Mouse (Mus musculus) gastrocnemius, adult 2 months (tissue): ENCODE measurements around the gene Chil4. TPM values are rescaled to one million over a fixed set of nuclear protein-coding genes. Genes with fewer than 3 reads are reported as not detected.
"Not testable (repeated sequence)": the region's sequence is repeated elsewhere in the genome, so short reads cannot be mapped to it uniquely, and the experiment has no call there.

ENCODE experiments used
- DNase-seq: peaks from one replicate; pipeline ENCODE4 v3.0.0; 2022
- H3K27ac ChIP-seq: fragments of 200-600 bp; 2 replicates; pipeline ENCODE4 v1.8.1; 2022; ENCODE audit warnings: mild to moderate bottlenecking
- H3K4me3 ChIP-seq: fragments of 200-600 bp; 2 replicates; pipeline ENCODE4 v1.8.1; 2022; ENCODE audit warnings: mild to moderate bottlenecking, moderate library complexity
- CTCF ChIP-seq: fragments of 200-600 bp; IDR thresholded peaks from 2 replicates; pipeline ENCODE4 v1.8.1; 2022; ENCODE audit warnings: antibody characterized with exemption, mild to moderate bottlenecking, moderate library complexity
- intact Hi-C: fragments of 180-260 bp; cut with DNase I; formaldehyde crosslinking; loops from one replicate; pipeline ENCODE4 v1.15.1; 2025
- total RNA-seq, 2 experiments: library from RNA; stranded (reverse); gene quantifications; 2 replicates each; pipeline ENCODE4 v1.2.3; 2021

Chil4 gene
- total RNA-seq, 2 experiments from 2014 or later = not detected

DNA sequence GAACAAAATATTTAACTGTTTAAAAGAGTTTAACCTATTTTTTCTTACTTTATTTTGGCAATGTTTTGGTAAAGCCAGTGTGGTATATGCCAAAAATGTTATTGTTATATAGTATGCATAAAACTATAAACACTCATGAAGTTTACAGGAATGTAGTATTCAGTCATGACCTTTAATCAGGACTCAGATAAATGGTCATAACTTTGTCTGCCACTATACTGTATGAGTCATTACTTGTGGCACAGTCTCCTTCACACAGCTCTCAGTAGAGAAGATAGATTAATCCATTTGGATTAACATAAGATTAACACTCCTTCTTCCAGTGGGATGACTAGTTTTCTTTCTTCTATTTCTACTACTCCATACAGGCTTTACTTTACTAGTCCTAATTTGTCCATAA lies 23.0 kb downstream of the Chil4 start:
- no peak for TF ChIP-seq CTCF
- Histone ChIP-seq H3K27ac (no peak overlapping the region), H3K4me3 (no peak overlapping the region)
- intact Hi-C loops = no loop called here
- no peak for DNase-seq

DNA sequence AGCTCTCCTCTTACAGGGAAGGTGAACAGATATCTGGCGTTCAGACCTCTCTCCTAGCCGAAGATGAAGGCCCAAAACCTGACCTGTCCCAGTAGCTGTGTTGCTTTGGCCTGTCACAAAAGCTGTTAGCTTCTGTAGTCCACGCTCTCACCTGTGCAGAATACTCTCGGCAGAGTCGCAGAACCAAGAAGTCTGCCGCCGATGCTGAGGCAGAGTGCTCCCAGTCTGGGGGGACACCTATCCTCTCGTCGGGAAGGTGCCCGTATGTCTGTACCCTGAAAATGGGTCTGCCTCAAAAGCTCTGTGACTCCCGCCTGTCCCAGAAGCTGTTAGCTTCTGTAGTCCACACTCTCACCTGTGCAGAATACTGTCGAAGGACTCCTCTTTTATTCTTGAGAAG lies 23.8 kb downstream of the Chil4 start:
- no peak for DNase-seq
- intact Hi-C loops = no loop called here
- no peak overlapping the region for H3K4me3 ChIP-seq
- TF ChIP-seq CTCF = no peak
- no peak overlapping the region for H3K27ac ChIP-seq

DNA sequence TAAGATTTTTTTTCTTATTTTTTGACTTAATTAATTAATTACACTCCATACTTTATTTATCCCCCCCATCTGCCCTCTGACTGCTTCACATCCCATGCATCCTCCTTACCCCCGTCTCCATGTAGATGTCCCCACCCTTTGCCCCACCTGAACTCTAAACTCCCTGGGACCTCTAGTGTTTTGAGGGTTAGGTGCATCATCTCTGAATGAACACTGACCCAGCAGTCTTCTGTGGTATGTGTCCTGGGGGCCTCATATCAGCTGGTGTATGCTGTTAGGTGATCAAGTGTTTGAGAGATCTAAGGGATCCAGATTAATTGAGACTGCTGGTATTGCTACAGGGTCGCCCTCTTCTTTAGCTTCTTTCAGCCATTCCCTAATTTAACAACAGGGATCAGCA lies 31.3 kb downstream of the Chil4 start:
- no peak overlapping the region for H3K4me3 ChIP-seq
- DNase-seq = no peak
- no peak overlapping the region for H3K27ac ChIP-seq
- intact Hi-C loops = no loop called here
- TF ChIP-seq CTCF = no peak

GRCm38 (mm10) chr3:106177509-106178189 lies 41.7 kb downstream of the Chil4 start:
- Histone ChIP-seq H3K4me3 (no peak overlapping the region), H3K27ac (no peak overlapping the region)
- TF ChIP-seq CTCF = no peak
- intact Hi-C loops = no loop called here
- no peak for DNase-seq

- H3K4me3 ChIP-seq, intact Hi-C loops, H3K27ac ChIP-seq, DNase-seq: not testable (repeated sequence)
Measured at GRCm38 (mm10) chr3:106174971-106175370, 44.3 kb downstream of the Chil4 start.

DNA sequence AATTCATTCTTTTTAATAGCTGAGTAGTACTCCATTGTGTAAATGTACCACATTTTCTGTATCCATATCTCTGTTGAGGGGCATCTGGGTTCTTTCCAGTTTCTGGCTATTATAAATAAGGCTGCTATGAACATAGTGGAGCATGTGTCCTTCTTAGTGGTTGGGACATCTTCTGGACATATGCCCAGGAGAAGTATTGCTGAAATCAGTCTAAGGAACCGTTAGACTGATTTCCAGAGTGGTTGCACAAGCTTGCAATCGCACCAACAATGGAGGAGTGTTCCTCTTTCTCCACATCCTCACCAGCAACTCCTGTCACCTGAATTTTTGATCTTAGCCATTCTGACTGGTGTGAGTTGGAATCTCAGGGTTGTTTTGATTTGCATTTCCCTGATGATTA lies 46.8 kb downstream of the Chil4 start:
- intact Hi-C loops, H3K27ac ChIP-seq, H3K4me3 ChIP-seq, DNase-seq: not testable (repeated sequence)

DNA sequence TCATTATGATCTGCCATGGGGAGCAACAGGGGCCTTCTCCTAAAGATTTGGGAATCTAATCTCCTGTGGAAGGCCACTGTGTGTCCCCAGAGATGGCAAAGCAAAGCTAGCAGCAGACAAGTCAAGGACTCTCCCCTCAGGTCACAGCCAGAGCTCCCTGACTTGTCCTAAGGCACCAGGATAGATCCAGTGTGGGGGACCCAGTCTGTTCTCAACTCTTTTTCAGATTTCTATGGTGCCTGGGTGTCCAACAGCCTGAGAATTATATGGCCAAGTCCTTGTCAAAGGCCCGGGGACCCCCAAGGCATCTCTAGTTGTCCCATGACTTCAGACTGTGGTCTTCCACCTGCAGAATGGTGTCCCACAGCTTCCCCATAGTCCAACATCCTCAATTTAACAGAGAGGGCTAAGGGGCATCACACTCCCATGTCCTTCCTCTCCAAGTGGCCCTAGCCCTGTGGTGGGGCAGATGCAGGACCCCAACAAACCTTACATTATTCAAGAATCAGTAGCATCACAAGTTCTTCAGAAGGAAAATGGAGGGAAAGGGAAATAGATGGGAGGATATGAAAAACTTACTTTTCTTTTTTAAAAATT lies 48.1 kb downstream of the Chil4 start:
- no peak for DNase-seq
- no peak overlapping the region for H3K27ac ChIP-seq
- intact Hi-C loops = no loop called here
- no peak for TF ChIP-seq CTCF
- H3K4me3 ChIP-seq = no peak overlapping the region

- intact Hi-C loops = no loop called here
- Histone ChIP-seq H3K4me3 (no peak overlapping the region), H3K27ac (no peak overlapping the region)
- no peak for TF ChIP-seq CTCF
- DNase-seq = no peak
Measured at GRCm38 (mm10) chr3:106170522-106171053, 48.7 kb downstream of the Chil4 start.

DNA sequence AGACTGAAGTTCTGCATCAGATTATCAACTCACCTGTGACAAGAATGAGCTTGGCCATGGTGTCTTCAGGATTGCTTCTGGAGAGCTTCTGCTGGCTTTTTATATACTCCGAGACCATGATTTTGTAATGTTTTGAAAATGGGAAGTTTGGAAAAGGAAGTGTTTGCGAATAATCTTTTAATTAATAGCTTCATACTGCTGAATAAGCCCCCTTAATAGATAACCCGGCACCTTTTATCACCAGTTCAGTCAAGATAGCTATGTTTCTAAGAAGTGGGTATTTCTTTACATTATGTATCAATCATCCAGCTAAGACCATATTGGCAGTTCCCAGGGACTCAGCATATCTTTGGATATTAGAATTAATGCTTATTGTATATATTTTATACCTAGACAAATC lies 51.8 kb downstream of the Chil4 start, which contains the start of gene Chil3:
Gene Chil3, minus strand, starts transcription at position 101 of the 400 bp plus-strand sequence.
- Histone ChIP-seq H3K27ac (no peak within 1 kb of the TSS), H3K4me3 (no peak within 1 kb of the TSS)
- TF ChIP-seq CTCF = no peak
- DNase-seq = no peak
- intact Hi-C loops = no loop called here

DNA sequence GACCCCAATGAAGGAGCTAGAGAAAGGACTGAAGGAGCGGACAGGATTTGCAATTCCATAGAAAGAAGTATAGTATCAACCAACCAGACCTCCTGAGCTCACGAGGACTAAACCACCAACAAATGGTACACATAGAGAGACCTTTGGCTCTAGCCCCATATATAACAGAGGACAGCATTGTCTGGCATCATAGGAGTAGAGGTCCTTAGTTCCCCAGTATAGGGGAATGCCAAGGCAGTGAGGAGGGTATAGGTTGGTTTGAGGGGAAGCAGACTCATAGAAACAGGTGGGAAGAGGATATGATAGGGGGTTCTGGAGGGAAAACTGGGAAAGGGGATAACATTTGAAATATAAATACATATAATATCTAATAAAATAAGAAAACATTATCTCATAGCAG lies 64.9 kb downstream of the Chil4 start:
- DNase-seq = no peak
- TF ChIP-seq CTCF = no peak
- intact Hi-C loops = no loop called here

More for the DNA sequence above, 64.9 kb downstream of the Chil4 start:
- Histone ChIP-seq H3K4me3 (no peak overlapping the region), H3K27ac (no peak overlapping the region)

Other genes starting within 250 kb of the Chil4 start
- 1 to 10 TPM in 1 of 2 experiments, under 1 TPM in 1; 0.82 to 1.1 TPM for gene Ovgp1, start 245.8 kb downstream of the Chil4 start, total RNA-seq
- not detected for gene Pifo, start 204.9 kb downstream of the Chil4 start, total RNA-seq
- gene Chil5, start 186.7 kb downstream of the Chil4 start, total RNA-seq = not detected
- not detected for gene Chia1, start 106.3 kb downstream of the Chil4 start, total RNA-seq
- not detected for gene Chil3, start 51.9 kb downstream of the Chil4 start, total RNA-seq
- gene Chil6, start 186.7 kb upstream of the Chil4 start, total RNA-seq = not detected